In genomic region chr3:87618981-87619710, GRCm38 (mm10) we compare ENCODE assay signal across 7 mouse cellular contexts. TPM values are rescaled to one million over a fixed set of nuclear protein-coding genes. Genes with fewer than 3 reads are reported as not detected.
DNase-seq lines count a peak whose midpoint lies in the region; ATAC-seq and TF ChIP-seq lines count a peak whose summit lies in the region.

No protein-coding gene starts in this region.

- H3K4me2 ChIP-seq in CH12.LX (ENCODE audit: insufficient read depth, low read depth, poor library complexity, severe bottlenecking): peak overlapping the region; percentile 72
- H3K4me2 ChIP-seq in heart, embryonic 16.5 days (ENCODE audit: low read depth, low read length): peak overlapping the region; percentile 80
- peak overlapping the region; percentile 80 for H3K4me2 ChIP-seq in limb, embryonic 15.5 days

- no peak for TF ChIP-seq POLR2A in CH12.LX (IDR thresholded peaks at IDR 0.05; ENCODE audit: low read depth, low read length)
- no peak for TF ChIP-seq POLR2A in small intestine, adult 2 months (IDR thresholded peaks at IDR 0.05; ENCODE audit: low read depth, low read length)

- H3K36me3 ChIP-seq in CH12.LX (replicated peaks in 1 of 2; ENCODE audit: control insufficient read depth in 1 of 2, insufficient read depth in 1 of 2, low read length in 1 of 2) (peaks cover 0 to 8% of the 10 kb centered on the region in 2 experiments), G1E (replicated peaks) (peaks cover 7% of the 10 kb centered on the region)
- no peaks in the 10 kb centered on the region; the same call in 1 of the 2 replicates for H3K36me3 ChIP-seq in heart, embryonic 16.5 days (ENCODE audit: control insufficient read depth, insufficient read depth)
- H3K36me3 ChIP-seq in limb, embryonic 15.5 days: no peaks in the 10 kb centered on the region
- H3K36me3 ChIP-seq in small intestine, adult 2 months (ENCODE audit: control insufficient read depth, insufficient read depth, low read length): 0 out of 2 replicates have a peak, but pooled peaks cover 1% of the 10 kb centered on the region

- H3K9ac ChIP-seq in CH12.LX (ENCODE audit: insufficient read depth, low read depth): peak overlapping the region; percentile 76; the same call in 1 of the 2 replicates
- H3K9ac ChIP-seq in heart, embryonic 16.5 days (ENCODE audit: low read length): peak overlapping the region; percentile 89
- peak overlapping the region; percentile 85 for H3K9ac ChIP-seq in limb, embryonic 15.5 days

- H3K27me3 ChIP-seq in CH12.LX (replicated peaks): peaks cover 8% of the 10 kb centered on the region
- H3K27me3 ChIP-seq in G1E (ENCODE audit: insufficient read depth, low read length): peaks cover 16% of the 10 kb centered on the region
- H3K27me3 ChIP-seq in heart, embryonic 16.5 days (ENCODE audit: control insufficient read depth, insufficient read depth, low read length): no peaks in the 10 kb centered on the region
- no peaks in the 10 kb centered on the region for H3K27me3 ChIP-seq in limb, embryonic 15.5 days
- H3K27me3 ChIP-seq in small intestine, adult 2 months (ENCODE audit: control insufficient read depth, insufficient read depth, low read length): no peaks in the 10 kb centered on the region

- no peak for TF ChIP-seq RAD21 in CH12.LX (IDR thresholded peaks at IDR 0.05; ENCODE audit: low read depth, low read length)

- H3K4me1 ChIP-seq in CH12.LX (ENCODE audit: control insufficient read depth in 1 of 2, insufficient read depth in 2 of 2) (peaks cover 15 to 40% of the 10 kb centered on the region in 2 experiments), G1E (ENCODE audit: insufficient read depth, low read depth, low read length) (peaks cover 36% of the 10 kb centered on the region)
- H3K4me1 ChIP-seq in heart, embryonic 16.5 days (ENCODE audit: control insufficient read depth, insufficient read depth, low read length): peaks cover 22% of the 10 kb centered on the region
- peaks cover 36% of the 10 kb centered on the region for H3K4me1 ChIP-seq in limb, embryonic 15.5 days
- H3K4me1 ChIP-seq in small intestine, adult 2 months (ENCODE audit: control insufficient read depth, insufficient read depth, insufficient read length, low read length): peaks cover 13% of the 10 kb centered on the region

- no peak for ATAC-seq in G1E (ENCODE audit: extremely low read depth, insufficient number of reproducible peaks, low FRiP score, poor library complexity, severe bottlenecking)
- no peak for ATAC-seq in heart, embryonic 16.5 days (replicated peaks; ENCODE audit: extremely low read depth, insufficient read depth, low FRiP score)
- no peak for ATAC-seq in limb, embryonic 15.5 days (ENCODE audit: insufficient number of reproducible peaks, low FRiP score, low TSS enrichment, low read depth)

- H3K4me3 ChIP-seq in CH12.LX (replicated peaks in 1 of 3; ENCODE audit: low read depth in 2 of 3, low read length in 2 of 3, poor library complexity in 1 of 3) (peak overlapping the region; percentile 67 to 79 (median 73)), G1E (ENCODE audit: low read depth, low read length) (peak overlapping the region; percentile 48; the same call in 1 of the 2 replicates)
- peak overlapping the region; percentile 79 for H3K4me3 ChIP-seq in heart, embryonic 16.5 days (ENCODE audit: low read length)
- H3K4me3 ChIP-seq in limb, embryonic 15.5 days: peak overlapping the region; percentile 80
- peak overlapping the region; percentile 67 for H3K4me3 ChIP-seq in small intestine, adult 2 months (ENCODE audit: low read depth, low read length)

- in situ Hi-C loops in CH12.LX (cut with MboI; ENCODE audit: low pct_ligation_motif_present, low pct_unique_long_range_greater_than_20kb, low sequenced_read_pairs): no loop called here

- peaks cover 22% of the 10 kb centered on the region for H3K79me2 ChIP-seq in CH12.LX (replicated peaks; ENCODE audit: control insufficient read depth, extremely low read depth, insufficient read depth, poor library complexity, severe bottlenecking)

- TF ChIP-seq CTCF in CH12.LX (conservative IDR thresholded peaks at IDR 0.05 in 1 of 2, IDR thresholded peaks at IDR 0.05 in 1 of 2; ENCODE audit: low read depth in 2 of 2, low read length in 2 of 2) (no peak), G1E (IDR thresholded peaks at IDR 0.05; ENCODE audit: low read depth, low read length) (no peak)
- TF ChIP-seq CTCF in small intestine, adult 2 months (IDR thresholded peaks at IDR 0.05; ENCODE audit: extremely low read depth, insufficient read length, insufficient replicate concordance, low read depth, low read length): no peak

- dilution Hi-C loops in CH12.LX (cut with MboI; ENCODE audit: extremely low pct_ligation_motif_present, extremely low pct_unique_long_range_greater_than_20kb, low sequenced_read_pairs): no loop called here

- no peaks in the 10 kb centered on the region for H3K9me3 ChIP-seq in CH12.LX (replicated peaks; ENCODE audit: low read length)
- no peaks in the 10 kb centered on the region for H3K9me3 ChIP-seq in G1E (replicated peaks)
- H3K9me3 ChIP-seq in heart, embryonic 16.5 days (replicated peaks; ENCODE audit: control insufficient read depth, low read length): no peaks in the 10 kb centered on the region
- H3K9me3 ChIP-seq in limb, embryonic 15.5 days: no peaks in the 10 kb centered on the region

- DNase-seq in CH12.LX (ENCODE audit: extremely low read depth) (no peak), G1E (ENCODE audit: low spot score) (no peak)
- no peak for DNase-seq in frontal cortex, adult 2 months (ENCODE audit: extremely low spot score in 1 of 2, low spot score in 1 of 2)
- DNase-seq in layer of hippocampus, adult 9-11 months: no peak

- TF ChIP-seq EP300 in CH12.LX (IDR thresholded peaks at IDR 0.05; ENCODE audit: low read length): no peak

- WGBS in heart, embryonic 16.5 days: 35% methylated on average over 5 of the region's 5 CpGs
- WGBS in limb, embryonic 15.5 days: 31% methylated on average over 5 of the region's 5 CpGs
- 14% methylated on average over 5 of the region's 5 CpGs for WGBS in small intestine, adult 2 months

- no peak overlapping the region for H3K27ac ChIP-seq in CH12.LX (ENCODE audit: insufficient read depth, low read depth)
- no peak overlapping the region for H3K27ac ChIP-seq in heart, embryonic 16.5 days (ENCODE audit: low read length)
- no peak overlapping the region for H3K27ac ChIP-seq in limb, embryonic 15.5 days
- peak overlapping the region; percentile 13 for H3K27ac ChIP-seq in small intestine, adult 2 months (ENCODE audit: insufficient read depth, low read depth, low read length)

TF ChIP-seq in CH12.LX, 34 proteins besides CTCF, POLR2A, EP300 and RAD21:
- TF ChIP-seq UBTF (IDR thresholded peaks at IDR 0.05; ENCODE audit: low read depth, low read length): no peak
- TF ChIP-seq SMC3 (IDR thresholded peaks at IDR 0.05; ENCODE audit: low read depth, low read length): no peak
- no peak for TF ChIP-seq GABPA (IDR thresholded peaks at IDR 0.05; ENCODE audit: insufficient replicate concordance, low read depth, low read length)
- TF ChIP-seq ELF1 (IDR thresholded peaks at IDR 0.05; ENCODE audit: low read depth, low read length): no peak
- no peak for TF ChIP-seq MAZ (IDR thresholded peaks at IDR 0.05; ENCODE audit: low read depth, low read length)
- no peak for TF ChIP-seq MXI1 (IDR thresholded peaks at IDR 0.05; ENCODE audit: low read depth, low read length)
- TF ChIP-seq MAX (IDR thresholded peaks at IDR 0.05; ENCODE audit: low read length): no peak
- TF ChIP-seq ZKSCAN1 (IDR thresholded peaks at IDR 0.05; ENCODE audit: borderline replicate concordance, low read depth, low read length): no peak
- no peak for TF ChIP-seq SIN3A (IDR thresholded peaks at IDR 0.05; ENCODE audit: low read length)
- no peak for TF ChIP-seq ZC3H11A (IDR thresholded peaks at IDR 0.05; ENCODE audit: low read depth, low read length)
- TF ChIP-seq POLR2AphosphoS2 (IDR thresholded peaks at IDR 0.05; ENCODE audit: low read depth, low read length): no peak
- TF ChIP-seq HCFC1 (IDR thresholded peaks at IDR 0.05; ENCODE audit: low read depth, low read length): no peak
- no peak for TF ChIP-seq TCF12 (IDR thresholded peaks at IDR 0.05; ENCODE audit: low read depth, low read length)
- TF ChIP-seq CHD1 (IDR thresholded peaks at IDR 0.05; ENCODE audit: low read depth, low read length): no peak
- TF ChIP-seq USF2 (conservative IDR thresholded peaks at IDR 0.05; ENCODE audit: low read depth, low read length): no peak
- TF ChIP-seq NRF1 (IDR thresholded peaks at IDR 0.05; ENCODE audit: low read depth, low read length): no peak
- no peak for TF ChIP-seq ZNF384 (IDR thresholded peaks at IDR 0.05; ENCODE audit: low read depth, low read length)
- TF ChIP-seq BHLHE40 (IDR thresholded peaks at IDR 0.05; ENCODE audit: low read depth, low read length): no peak

RNA-seq across cellular contexts. Expression of gene Arhgef11, which starts 1.8 kb away (rescaled TPM):
- total RNA-seq in CH12.LX (2012; rRNA removed): 7.7 and 8.7 TPM in 2 replicates
- 5.0 and 5.6 TPM in 2 replicates for total RNA-seq in CH12.LX (2014; rRNA removed)
- 7.6 and 11.7 TPM in 2 replicates for polyA plus RNA-seq in CH12.LX (2012; ENCODE audit: insufficient read length, low read depth)
- 11.4 and 14.4 TPM in 2 replicates for total RNA-seq in G1E (2014; fragmentation: Nextera tagmentation)
- total RNA-seq in G1E (2017): 9.4 and 14.5 TPM in 2 replicates
- polyA plus RNA-seq in G1E (2012): 3.2 and 5.1 TPM in 2 replicates
- 7.6 and 10.0 TPM in 2 replicates for polyA plus RNA-seq in heart, embryonic 16.5 days (2015; fragmentation: Nextera tagmentation; extraction: Ambion mirVana)
- polyA plus RNA-seq in limb, embryonic 15.5 days (2015; fragmentation: Nextera tagmentation; extraction: Ambion mirVana): 15.3 and 17.0 TPM in 2 replicates
- 12.7 and 32.4 TPM in 2 replicates for polyA plus RNA-seq in small intestine, adult 2 months (2012; rRNA removed)
- 36.4 and 39.4 TPM in 2 replicates for polyA plus RNA-seq in frontal cortex, adult 2 months (2012; rRNA removed)
